Mouse (Mus musculus) MEL (cell line): Measurements from ENCODE around the gene Eef2k.

ENCODE experiments used
- CTCF ChIP-seq, 3 experiments: IDR thresholded peaks in 2 of 3; conservative IDR thresholded peaks in 1 of 3; 2 replicates each; pipeline ENCODE4 v1.5.1; 2011 to 2012; ENCODE audit warnings: low read length in 3 of 3, low read depth in 2 of 3, mild to moderate bottlenecking in 2 of 3, improper control_type of control experiment in 1 of 3, inconsistent platforms in 1 of 3, mixed read lengths in 1 of 3, moderate library complexity in 1 of 3; ENCODE audit not compliant: control insufficient read depth in 1 of 3, insufficient read depth in 1 of 3, poor library complexity in 1 of 3, severe bottlenecking in 1 of 3
- MAX ChIP-seq: IDR thresholded peaks from 2 replicates; pipeline ENCODE4 v1.6.1; 2011; ENCODE audit warnings: low read length, improper control_type of control experiment
- MAZ ChIP-seq: IDR thresholded peaks from 2 replicates; pipeline ENCODE4 v1.6.1; 2012; ENCODE audit warnings: low read depth, mild to moderate bottlenecking, inconsistent platforms, low read length, improper control_type of control experiment
- NRF1 ChIP-seq: IDR thresholded peaks from 2 replicates; pipeline ENCODE4 v1.6.1; 2014; ENCODE audit warnings: low read depth, mild to moderate bottlenecking, inconsistent platforms, low read length, improper control_type of control experiment, moderate library complexity; ENCODE audit not compliant: poor library complexity, insufficient read depth, severe bottlenecking
- POLR2A ChIP-seq, 2 experiments: IDR thresholded peaks; 2 replicates each; pipeline ENCODE4 v1.6.1; 2011 to 2012; ENCODE audit warnings: low read length in 2 of 2, mild to moderate bottlenecking in 2 of 2, control low read depth in 1 of 2, improper control_type of control experiment in 1 of 2, low read depth in 1 of 2, moderate library complexity in 1 of 2; ENCODE audit not compliant: control insufficient read depth in 1 of 2, insufficient read depth in 1 of 2, poor library complexity in 1 of 2
- SIN3A ChIP-seq: IDR thresholded peaks from 2 replicates; pipeline ENCODE4 v1.6.1; 2012; ENCODE audit warnings: low read length, improper control_type of control experiment, inconsistent platforms

- peak; percentile 53 for TF ChIP-seq SIN3A
- no peak for TF ChIP-seq CTCF (IDR thresholded peaks at IDR 0.05 in 2 of 3, conservative IDR thresholded peaks at IDR 0.05 in 1 of 3; ENCODE audit: control insufficient read depth in 1 of 3, insufficient read depth in 1 of 3, low read depth in 2 of 3, low read length in 3 of 3, poor library complexity in 1 of 3, severe bottlenecking in 1 of 3)
- TF ChIP-seq NRF1, result no peak
- no peak for TF ChIP-seq POLR2A (IDR thresholded peaks at IDR 0.05; ENCODE audit: control insufficient read depth in 1 of 2, insufficient read depth in 1 of 2, low read depth in 1 of 2, low read length in 2 of 2, poor library complexity in 1 of 2)
- TF ChIP-seq MAX, result no peak; the same call in none of the 2 replicates
- no peak for TF ChIP-seq MAZ
These were observed 11.9 kb upstream of the Eef2k start for GRCm38 (mm10) chr7:120830431-120831381.
